Mouse (Mus musculus) megakaryocyte, embryonic 14.5 days (primary cell): ENCODE measurements around the gene Kcnma1.

Source experiments
- FLI1 ChIP-seq: IDR thresholded peaks from 2 replicates; pipeline ENCODE4 v1.6.1; 2012; ENCODE audit warnings: low read length, inconsistent platforms, mixed read lengths
- GATA1 ChIP-seq: IDR thresholded peaks from 3 replicates; pipeline ENCODE4 v1.6.1; 2012; ENCODE audit warnings: mixed read lengths, low read length, inconsistent platforms, borderline replicate concordance

- no peak for TF ChIP-seq GATA1
- no peak for TF ChIP-seq FLI1
Measured at GRCm38 (mm10) chr14:23533346-23533745, 480.9 kb downstream of the Kcnma1 start.
